Mouse (Mus musculus): Measurements from ENCODE around the gene Gbp9. TPM values are rescaled to one million over a fixed set of nuclear protein-coding genes. Genes with fewer than 3 reads are reported as not detected.
"Not testable (repeated sequence)": the region's sequence is repeated elsewhere in the genome, so short reads cannot be mapped to it uniquely, and the experiment has no call there.

Gene Gbp9
- 1.8 and 3.8 TPM in 2 replicates for total RNA-seq (2014; rRNA removed)
- polyA plus RNA-seq (2015; fragmentation: Nextera tagmentation; extraction: Ambion mirVana) = 1.5 and 2.0 TPM in 2 replicates

GRCm38 (mm10) chr5:105139409-105140088 lies at the start of gene Gbp9, which contains the start of the genes Gbp8 and Gbp4:
Gene Gbp9, minus strand, starts transcription at chr5:105139539.
Gene Gbp8, minus strand, starts transcription at chr5:105139540.
Gene Gbp4, minus strand, starts transcription at chr5:105139586.
- not testable (repeated sequence) for H3K9ac ChIP-seq (replicated peaks; ENCODE audit: low read length, poor library complexity, severe bottlenecking); H3K9me3 ChIP-seq (ENCODE audit: low read length); H3K27me3 ChIP-seq (ENCODE audit: insufficient read depth, low read length); H3K4me1 ChIP-seq (ENCODE audit: insufficient read depth, low read length); H3K27ac ChIP-seq (ENCODE audit: low read depth, low read length); ATAC-seq (ENCODE audit: low FRiP score); DNase-seq (ENCODE audit: low spot score); H3K36me3 ChIP-seq (ENCODE audit: insufficient read depth, low read length); H3K4me2 ChIP-seq (ENCODE audit: low read depth, low read length, poor library complexity, severe bottlenecking); H3K4me3 ChIP-seq (ENCODE audit: low read depth, low read length)
- WGBS = 35% methylated on average over 2 of the region's 2 CpGs

- TF ChIP-seq CTCF (IDR thresholded peaks at IDR 0.05) = no peak
- no peaks in the 10 kb centered on the region for H3K36me3 ChIP-seq (ENCODE audit: insufficient read depth, low read length)
- H3K9ac ChIP-seq (replicated peaks; ENCODE audit: low read length, poor library complexity, severe bottlenecking) = no peak overlapping the region
- no peak for DNase-seq (ENCODE audit: low spot score)
- no peak overlapping the region for H3K4me3 ChIP-seq (ENCODE audit: low read depth, low read length)
- no peaks in the 10 kb centered on the region for H3K27me3 ChIP-seq (ENCODE audit: insufficient read depth, low read length)
- ATAC-seq (ENCODE audit: low FRiP score) = no peak
- no peak overlapping the region for H3K4me2 ChIP-seq (ENCODE audit: low read depth, low read length, poor library complexity, severe bottlenecking)
- H3K9me3 ChIP-seq (ENCODE audit: low read length) = no peaks in the 10 kb centered on the region
- no peak overlapping the region for H3K27ac ChIP-seq (ENCODE audit: low read depth, low read length)
- H3K4me1 ChIP-seq (ENCODE audit: insufficient read depth, low read length) = no peaks in the 10 kb centered on the region
Measured at GRCm38 (mm10) chr5:105181446-105181845, 42.1 kb upstream of the Gbp9 start.

- ATAC-seq (ENCODE audit: low FRiP score) (no peak), DNase-seq (ENCODE audit: low spot score) (no peak)
- no peak for TF ChIP-seq CTCF (IDR thresholded peaks at IDR 0.05)
- no peak overlapping the region for H3K4me2 ChIP-seq (ENCODE audit: low read depth, low read length, poor library complexity, severe bottlenecking)
- no peak overlapping the region for H3K9ac ChIP-seq (replicated peaks; ENCODE audit: low read length, poor library complexity, severe bottlenecking)
- WGBS = 87% methylated on average over 5 of the region's 5 CpGs
- no peaks in the 10 kb centered on the region for H3K4me1 ChIP-seq (ENCODE audit: insufficient read depth, low read length)
- no peak overlapping the region for H3K27ac ChIP-seq (ENCODE audit: low read depth, low read length)
- no peaks in the 10 kb centered on the region for H3K36me3 ChIP-seq (ENCODE audit: insufficient read depth, low read length)
- H3K27me3 ChIP-seq (ENCODE audit: insufficient read depth, low read length) = no peaks in the 10 kb centered on the region
- no peaks in the 10 kb centered on the region for H3K9me3 ChIP-seq (ENCODE audit: low read length)
- no peak overlapping the region for H3K4me3 ChIP-seq (ENCODE audit: low read depth, low read length)
Measured at GRCm38 (mm10) chr5:105156582-105156981, 17.2 kb upstream of the Gbp9 start.

- no peak for TF ChIP-seq CTCF (IDR thresholded peaks at IDR 0.05)
- no peak overlapping the region for H3K9ac ChIP-seq (replicated peaks; ENCODE audit: low read length, poor library complexity, severe bottlenecking)
- H3K9me3 ChIP-seq (ENCODE audit: low read length) = no peaks in the 10 kb centered on the region
- no peaks in the 10 kb centered on the region for H3K27me3 ChIP-seq (ENCODE audit: insufficient read depth, low read length)
- H3K4me2 ChIP-seq (ENCODE audit: low read depth, low read length, poor library complexity, severe bottlenecking) = no peak overlapping the region
- DNase-seq (ENCODE audit: low spot score) (no peak), ATAC-seq (ENCODE audit: low FRiP score) (no peak)
- H3K4me1 ChIP-seq (ENCODE audit: insufficient read depth, low read length) = no peaks in the 10 kb centered on the region
- H3K4me3 ChIP-seq (ENCODE audit: low read depth, low read length) = no peak overlapping the region
- no peaks in the 10 kb centered on the region for H3K36me3 ChIP-seq (ENCODE audit: insufficient read depth, low read length)
- no peak overlapping the region for H3K27ac ChIP-seq (ENCODE audit: low read depth, low read length)
Measured at GRCm38 (mm10) chr5:105154049-105154448, 14.7 kb upstream of the Gbp9 start.

GRCm38 (mm10) chr5:105148062-105148461 lies 8.7 kb upstream of the Gbp9 start:
- not testable (repeated sequence) for DNase-seq (ENCODE audit: low spot score); H3K4me3 ChIP-seq (ENCODE audit: low read depth, low read length); H3K9me3 ChIP-seq (ENCODE audit: low read length); H3K27me3 ChIP-seq (ENCODE audit: insufficient read depth, low read length); H3K9ac ChIP-seq (replicated peaks; ENCODE audit: low read length, poor library complexity, severe bottlenecking); H3K36me3 ChIP-seq (ENCODE audit: insufficient read depth, low read length); H3K4me2 ChIP-seq (ENCODE audit: low read depth, low read length, poor library complexity, severe bottlenecking); ATAC-seq (ENCODE audit: low FRiP score); H3K4me1 ChIP-seq (ENCODE audit: insufficient read depth, low read length); H3K27ac ChIP-seq (ENCODE audit: low read depth, low read length)
- 62% methylated on average over 2 of the region's 2 CpGs for WGBS

- no peak for ATAC-seq (ENCODE audit: low FRiP score)
- Histone ChIP-seq H3K27ac (ENCODE audit: low read depth, low read length) (no peak overlapping the region), H3K4me1 (ENCODE audit: insufficient read depth, low read length) (no peaks in the 10 kb centered on the region), H3K4me3 (ENCODE audit: low read depth, low read length) (no peak overlapping the region), H3K4me2 (ENCODE audit: low read depth, low read length, poor library complexity, severe bottlenecking) (no peak overlapping the region), H3K9ac (replicated peaks; ENCODE audit: low read length, poor library complexity, severe bottlenecking) (no peak overlapping the region), H3K36me3 (ENCODE audit: insufficient read depth, low read length) (no peaks in the 10 kb centered on the region), H3K27me3 (ENCODE audit: insufficient read depth, low read length) (no peaks in the 10 kb centered on the region), H3K9me3 (ENCODE audit: low read length) (no peaks in the 10 kb centered on the region)
- TF ChIP-seq CTCF (IDR thresholded peaks at IDR 0.05) = no peak
- DNase-seq (ENCODE audit: low spot score) = no peak
Measured at GRCm38 (mm10) chr5:105146447-105146846, 7.1 kb upstream of the Gbp9 start.

GRCm38 (mm10) chr5:105145731-105146130 lies 6.4 kb upstream of the Gbp9 start:
- not testable (repeated sequence) for H3K27ac ChIP-seq (ENCODE audit: low read depth, low read length); H3K9ac ChIP-seq (replicated peaks; ENCODE audit: low read length, poor library complexity, severe bottlenecking); DNase-seq (ENCODE audit: low spot score); ATAC-seq (ENCODE audit: low FRiP score); H3K4me2 ChIP-seq (ENCODE audit: low read depth, low read length, poor library complexity, severe bottlenecking); H3K36me3 ChIP-seq (ENCODE audit: insufficient read depth, low read length); H3K4me3 ChIP-seq (ENCODE audit: low read depth, low read length); H3K27me3 ChIP-seq (ENCODE audit: insufficient read depth, low read length); H3K9me3 ChIP-seq (ENCODE audit: low read length); H3K4me1 ChIP-seq (ENCODE audit: insufficient read depth, low read length)
- 51% methylated on average over 3 of the region's 3 CpGs for WGBS

GRCm38 (mm10) chr5:105140089-105140810 lies 911 bp upstream of the Gbp9 start:
- DNase-seq (ENCODE audit: low spot score); H3K27me3 ChIP-seq (ENCODE audit: insufficient read depth, low read length); H3K4me1 ChIP-seq (ENCODE audit: insufficient read depth, low read length); H3K9ac ChIP-seq (replicated peaks; ENCODE audit: low read length, poor library complexity, severe bottlenecking); ATAC-seq (ENCODE audit: low FRiP score); H3K36me3 ChIP-seq (ENCODE audit: insufficient read depth, low read length); H3K4me3 ChIP-seq (ENCODE audit: low read depth, low read length); H3K27ac ChIP-seq (ENCODE audit: low read depth, low read length); H3K4me2 ChIP-seq (ENCODE audit: low read depth, low read length, poor library complexity, severe bottlenecking); H3K9me3 ChIP-seq (ENCODE audit: low read length): not testable (repeated sequence)
- 33% methylated on average over 2 of the region's 2 CpGs for WGBS
